Mouse (Mus musculus): ENCODE measurements at regions not wholly inside any gene's neighbourhood (a gene's known extent, or its start where the extent isn't known, plus 50 kb on each side); places are given as distances from the start of the nearest gene placed in this dataset.
A peak's percentile ranks its signal among the peaks of the same experiment; 100 is the strongest.

DNA sequence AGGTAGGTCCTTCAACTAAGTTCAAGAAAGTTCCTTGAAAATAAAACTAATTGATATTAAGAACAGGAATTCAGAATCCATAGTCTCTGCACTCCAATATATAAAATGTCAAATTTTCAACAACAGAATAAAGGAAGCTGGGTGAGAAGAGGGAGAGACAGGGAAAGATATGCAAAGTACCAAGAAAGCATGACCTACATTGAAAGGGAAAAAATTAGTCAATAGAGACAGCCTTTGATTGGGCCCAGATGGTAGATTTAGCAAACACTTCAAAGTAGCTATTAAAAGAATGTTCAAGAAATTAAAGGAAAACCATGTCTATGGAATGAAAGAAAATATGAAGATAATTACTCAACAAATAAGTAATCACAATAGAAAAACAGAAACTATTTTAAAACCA lies 460.0 kb upstream of the 2610301B20Rik start:
- TF ChIP-seq POLR2A (IDR thresholded peaks at IDR 0.05; ENCODE audit: low read depth, low read length) = no peak
- TF ChIP-seq CTCF (conservative IDR thresholded peaks at IDR 0.05 in 1 of 2, IDR thresholded peaks at IDR 0.05 in 1 of 2; ENCODE audit: low read depth in 2 of 2, low read length in 2 of 2) = no peak
- TF ChIP-seq ETS1 (conservative IDR thresholded peaks at IDR 0.05; ENCODE audit: low read depth, low read length) = peak; percentile 43; the same call in 1 of the 2 replicates
- no peak for TF ChIP-seq HCFC1 (IDR thresholded peaks at IDR 0.05; ENCODE audit: low read depth, low read length)
- no peak for TF ChIP-seq MYC (IDR thresholded peaks at IDR 0.05; ENCODE audit: low read depth, low read length)
- TF ChIP-seq RCOR1 (conservative IDR thresholded peaks at IDR 0.05; ENCODE audit: low read depth, low read length) = no peak
- TF ChIP-seq EP300 (IDR thresholded peaks at IDR 0.05; ENCODE audit: low read length) = peak; percentile 87
- no peak for TF ChIP-seq USF1 (IDR thresholded peaks at IDR 0.05; ENCODE audit: low read depth, low read length)
- no peak for TF ChIP-seq MEF2A (IDR thresholded peaks at IDR 0.05; ENCODE audit: borderline replicate concordance, low read depth, low read length)
